Mouse (Mus musculus) heart, embryonic 11.5 days (tissue): ENCODE data around the gene Hist1h2bb. TPM values are rescaled to one million over a fixed set of nuclear protein-coding genes. Genes with fewer than 3 reads are reported as not detected.

Experiments used
- ATAC-seq: fragments of 200-750 bp; cut with Nextera tagmentation; replicated peaks from 2 replicates; pipeline ENCODE4 v1.8.0; 2017; ENCODE audit warnings: moderate library complexity; ENCODE audit not compliant: insufficient number of reproducible peaks, low FRiP score, low TSS enrichment
- H3K27ac ChIP-seq: fragments of 300-500 bp; sonication (generic); 2 replicates; pipeline ENCODE4 v1.5.1; 2014; ENCODE audit warnings: mild to moderate bottlenecking, low read depth, low read length
- H3K27me3 ChIP-seq: fragments of 300-500 bp; sonication (generic); 2 replicates; pipeline ENCODE4 v1.6.1; 2014; ENCODE audit warnings: mild to moderate bottlenecking, low read length, mixed read lengths; ENCODE audit not compliant: control insufficient read depth, insufficient read depth
- H3K36me3 ChIP-seq: fragments of 300-500 bp; sonication (generic); 2 replicates; pipeline ENCODE4 v1.6.1; 2014; ENCODE audit warnings: mild to moderate bottlenecking, low read length, moderate library complexity, mixed read lengths; ENCODE audit not compliant: control insufficient read depth, insufficient read depth
- H3K4me1 ChIP-seq: fragments of 300-500 bp; sonication (generic); 2 replicates; pipeline ENCODE4 v1.6.1; 2014; ENCODE audit warnings: low read length; ENCODE audit not compliant: control insufficient read depth, insufficient read depth
- H3K4me2 ChIP-seq: fragments of 300-500 bp; sonication (generic); 2 replicates; pipeline ENCODE4 v1.6.1; 2014; ENCODE audit warnings: mild to moderate bottlenecking, moderate library complexity
- H3K4me3 ChIP-seq: fragments of 300-500 bp; sonication (generic); 2 replicates; pipeline ENCODE4 v1.5.1; 2014; ENCODE audit warnings: low read depth, low read length
- H3K9ac ChIP-seq: fragments of 300-500 bp; sonication (generic); 2 replicates; pipeline ENCODE4 v1.6.1; 2014; ENCODE audit warnings: mild to moderate bottlenecking, low read depth, low read length, moderate library complexity
- H3K9me3 ChIP-seq: fragments of 300-500 bp; sonication (generic); replicated peaks from 2 replicates; pipeline ENCODE4 v1.6.1; 2016; ENCODE audit warnings: low read length; ENCODE audit not compliant: control insufficient read depth
- WGBS: fragments of 180-500 bp; shearing (Covaris S2); extraction: QIAGEN DNeasy Blood & Tissue Kit; methylation state at CpG from one replicate; pipeline ENCODE4 v1.1.7; 2014; ENCODE audit not compliant: insufficient replicate concordance; 5-methylcytosine and 5-hydroxymethylcytosine counted together
- polyA plus RNA-seq: library from polyadenylated mRNA; unstranded; fragments of >200 nt; fragmentation: Nextera tagmentation; extraction: Ambion mirVana; gene quantifications from 2 replicates; pipeline ENCODE4 v1.2.1, GENCODE M21; 2014

The Hist1h2bb gene
- polyA plus RNA-seq, 1 experiment from 2014 or later, result 2.7 TPM

- Histone ChIP-seq H3K36me3 (no peaks in the 10 kb centered on the region), H3K9me3 (no peaks in the 10 kb centered on the region), H3K4me1 (peaks cover 9% of the 10 kb centered on the region), H3K9ac (no peak overlapping the region), H3K4me3 (no peak overlapping the region), H3K27me3 (no peaks in the 10 kb centered on the region), H3K4me2 (peak overlapping the region; percentile 10), H3K27ac (0 out of 2 replicates have a peak overlapping the region, but pooled peaks have one; percentile 22)
- ATAC-seq, result no peak
- 80% methylated on average over 5 of the region's 5 CpGs for whole genome bisulfite sequencing
Measured at GRCm38 (mm10) chr13:23743215-23743614, 3.3 kb upstream of the Hist1h2bb start.

DNA sequence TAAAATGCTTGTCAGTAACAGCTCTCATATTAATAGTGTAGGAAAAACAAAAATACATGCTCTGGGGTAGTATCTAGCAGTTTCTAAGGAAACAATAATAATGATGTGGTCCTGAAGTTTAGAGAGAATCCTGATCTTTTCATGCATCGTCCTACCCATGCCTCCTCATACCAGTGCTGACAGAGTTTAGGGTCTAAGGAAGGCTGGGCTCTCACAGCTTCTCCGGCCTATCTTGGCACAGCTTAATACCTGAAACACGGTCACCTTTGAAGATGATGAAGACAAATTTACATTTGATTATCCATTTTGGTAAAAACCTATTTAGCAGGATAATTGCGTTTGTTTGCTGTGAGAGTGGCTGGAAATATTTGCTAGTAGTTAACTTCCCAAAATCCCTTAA lies 2.6 kb upstream of the Hist1h2bb start:
- Histone ChIP-seq H3K27me3 (no peaks in the 10 kb centered on the region), H3K4me3 (no peak overlapping the region), H3K4me2 (peak overlapping the region; percentile 71), H3K36me3 (no peaks in the 10 kb centered on the region), H3K4me1 (peaks cover 9% of the 10 kb centered on the region), H3K27ac (peak overlapping the region; percentile 100; the same call in 1 of the 2 replicates), H3K9me3 (no peaks in the 10 kb centered on the region), H3K9ac (peak overlapping the region; percentile 59)
- ATAC-seq, result no peak
- 50% methylated on average over 4 of the region's 4 CpGs for WGBS

GRCm38 (mm10) chr13:23744421-23745380 lies 1.8 kb upstream of the Hist1h2bb start:
- H3K9ac ChIP-seq, result peak overlapping the region; percentile 59
- H3K4me3 ChIP-seq, result peak overlapping the region; percentile 37
- ATAC-seq, result 0 out of 2 replicates have a peak, but pooled peaks have one; percentile 2
- H3K27me3 ChIP-seq, result no peaks in the 10 kb centered on the region
- 2% methylated on average over 15 of the region's 36 CpGs for WGBS
- peaks cover 9% of the 10 kb centered on the region for H3K4me1 ChIP-seq
- H3K4me2 ChIP-seq, result peak overlapping the region; percentile 71
- no peaks in the 10 kb centered on the region for H3K9me3 ChIP-seq
- peak overlapping the region; percentile 100 for H3K27ac ChIP-seq
- no peaks in the 10 kb centered on the region for H3K36me3 ChIP-seq

DNA sequence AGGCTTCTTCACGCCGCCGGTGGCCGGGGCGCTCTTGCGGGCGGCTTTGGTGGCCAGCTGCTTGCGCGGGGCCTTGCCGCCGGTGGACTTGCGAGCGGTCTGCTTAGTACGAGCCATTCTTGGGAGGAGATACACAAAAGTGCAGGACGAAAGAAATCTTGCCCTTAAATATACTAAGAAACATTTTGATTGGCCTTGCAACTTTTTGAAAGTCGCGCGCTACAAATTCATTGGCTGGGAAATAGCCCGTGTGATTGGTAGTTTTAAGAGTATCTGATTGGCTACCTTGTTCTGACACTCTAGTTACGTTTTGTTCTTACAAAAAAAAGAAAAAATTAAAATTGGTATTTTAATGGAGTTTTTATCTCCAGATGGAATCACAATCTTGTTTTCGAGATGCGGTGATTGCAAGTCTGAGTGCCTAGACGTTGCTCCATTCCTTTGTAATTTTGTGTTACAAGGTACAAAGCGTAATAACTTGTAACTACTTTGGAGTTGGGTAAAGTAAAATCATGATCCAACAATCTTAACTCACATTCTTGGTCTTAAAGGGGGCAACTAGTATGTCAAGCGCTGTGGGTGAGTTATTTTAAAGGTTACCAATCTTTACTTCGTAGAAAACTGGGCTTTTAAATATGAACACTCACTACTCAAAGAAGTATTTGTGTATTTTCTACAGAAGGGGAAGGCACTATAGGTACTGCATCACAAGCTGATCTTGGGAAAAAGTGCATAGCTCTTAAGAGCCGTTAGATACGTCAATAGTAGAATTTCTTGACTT lies 963 bp upstream of the Hist1h2bb start, which contains the start of gene Hist1h3c:
Gene Hist1h3c (minus strand): TSS at position 222 of the 781 bp plus-strand sequence.
- H3K4me3 ChIP-seq, result peak within 1 kb of the TSS; percentile 37
- H3K27me3 ChIP-seq, result no peaks in the 10 kb centered on the region
- peak within 1 kb of the TSS; percentile 80 for H3K9ac ChIP-seq
- WGBS, result 1% methylated on average over 24 of the region's 28 CpGs
- peak; percentile 61 for ATAC-seq
- H3K4me1 ChIP-seq, result peaks cover 9% of the 10 kb centered on the region
- H3K4me2 ChIP-seq, result peak within 1 kb of the TSS; percentile 71
- no peaks in the 10 kb centered on the region for H3K9me3 ChIP-seq
- no peaks in the 10 kb centered on the region for H3K36me3 ChIP-seq
- H3K27ac ChIP-seq, result peak within 1 kb of the TSS; percentile 100

DNA sequence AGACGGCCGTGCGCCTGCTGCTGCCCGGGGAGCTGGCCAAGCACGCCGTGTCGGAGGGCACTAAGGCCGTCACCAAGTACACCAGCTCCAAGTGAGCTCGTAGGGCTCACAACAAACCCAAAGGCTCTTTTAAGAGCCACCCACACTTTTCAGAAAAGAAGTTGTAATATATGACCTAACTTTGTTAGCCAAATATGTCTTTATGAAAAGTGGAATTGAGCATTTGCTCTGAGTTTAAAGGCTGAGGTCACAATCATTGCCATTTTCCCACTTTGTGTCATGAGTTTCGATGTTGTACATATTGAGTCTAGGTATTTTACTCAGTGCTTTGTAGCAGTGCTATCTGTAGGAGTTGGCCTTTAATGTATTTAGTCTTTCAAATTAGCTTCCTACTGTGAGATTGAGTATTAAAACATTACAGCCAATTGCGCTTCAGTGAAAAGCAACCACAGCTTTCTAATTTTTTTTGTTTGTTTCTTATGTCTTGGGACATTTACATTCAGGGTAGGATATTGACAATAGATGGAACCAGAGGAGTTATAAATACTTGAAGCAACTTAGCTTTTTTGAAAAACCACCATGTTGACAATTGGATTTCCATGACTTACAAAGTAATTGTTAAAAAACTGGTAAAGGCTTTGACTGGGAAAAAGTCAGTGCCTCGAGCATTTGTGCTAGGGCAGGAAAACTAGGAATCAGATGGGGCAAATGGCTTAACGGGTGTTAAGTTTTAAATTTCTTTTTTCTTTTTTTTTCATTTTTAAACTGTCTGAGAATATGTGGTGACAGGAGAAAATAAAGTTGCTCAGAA lies 752 bp downstream of the Hist1h2bb start:
- Histone ChIP-seq H3K9me3 (no peaks in the 10 kb centered on the region), H3K4me2 (peak overlapping the region; percentile 71), H3K27ac (peak overlapping the region; percentile 100), H3K4me1 (peaks cover 5% of the 10 kb centered on the region), H3K9ac (peak overlapping the region; percentile 80), H3K27me3 (no peaks in the 10 kb centered on the region), H3K36me3 (no peaks in the 10 kb centered on the region), H3K4me3 (peak overlapping the region; percentile 37)
- ATAC-seq, result no peak
- 5% methylated on average over 10 of the region's 13 CpGs for WGBS

- Histone ChIP-seq H3K4me1 (peaks cover 5% of the 10 kb centered on the region), H3K9me3 (no peaks in the 10 kb centered on the region), H3K36me3 (no peaks in the 10 kb centered on the region), H3K9ac (peak overlapping the region; percentile 70), H3K4me3 (no peak overlapping the region), H3K4me2 (peak overlapping the region; percentile 71), H3K27ac (peak overlapping the region; percentile 100), H3K27me3 (no peaks in the 10 kb centered on the region)
- WGBS, result 12% methylated on average over 4 of the region's 4 CpGs
- no peak for ATAC-seq
Measured at GRCm38 (mm10) chr13:23747892-23748288, 1.4 kb downstream of the Hist1h2bb start.

DNA sequence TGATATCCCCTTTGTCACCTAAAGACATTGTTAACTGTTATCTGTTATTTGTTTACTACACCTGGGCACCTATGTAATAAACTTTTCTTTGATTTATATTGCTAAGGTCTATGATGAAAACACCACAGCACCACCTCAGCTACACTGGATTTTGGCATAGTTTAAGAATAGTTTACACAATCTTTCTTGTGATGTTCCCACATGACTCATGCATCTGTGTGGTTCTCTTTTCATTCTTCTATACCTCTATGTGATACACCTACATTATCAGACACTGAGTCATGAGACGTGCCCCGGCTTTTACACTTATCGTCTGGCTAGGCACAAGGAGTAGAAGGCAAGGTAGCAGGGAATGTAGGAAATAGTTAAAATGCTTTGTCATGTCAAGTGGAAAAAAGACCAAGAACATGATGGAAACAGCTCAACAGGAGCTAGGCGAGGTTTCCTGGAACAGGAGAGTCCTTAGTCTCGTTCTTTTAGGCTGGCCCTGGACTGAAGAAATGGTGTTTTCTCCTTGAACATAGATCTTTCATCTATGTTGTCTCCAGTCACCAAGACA lies 3.1 kb downstream of the Hist1h2bb start:
- Histone ChIP-seq H3K9me3 (no peaks in the 10 kb centered on the region), H3K4me1 (peaks cover 5% of the 10 kb centered on the region), H3K36me3 (no peaks in the 10 kb centered on the region), H3K4me3 (no peak overlapping the region), H3K27ac (peak overlapping the region; percentile 46; the same call in 1 of the 2 replicates), H3K27me3 (no peaks in the 10 kb centered on the region), H3K9ac (no peak overlapping the region), H3K4me2 (no peak overlapping the region)
- no peak for ATAC-seq
- WGBS, result 87% methylated on average over 5 of the region's 5 CpGs
